Mouse (Mus musculus): Measurements from ENCODE around the gene Snrpa1.

- TF ChIP-seq EP300 (IDR thresholded peaks at IDR 0.05; ENCODE audit: low read depth): no peak
- no peak for TF ChIP-seq CTCF (IDR thresholded peaks at IDR 0.05; ENCODE audit: low read depth)
Observed at GRCm38 (mm10) chr7:66044617-66045016, 14.2 kb upstream of the Snrpa1 start.
